Mouse (Mus musculus) layer of hippocampus, adult 9-10 months (tissue): ENCODE measurements around the gene Cubn.

Experiments
- DNase-seq: peaks from one replicate; pipeline ENCODE4 v3.0.0; 2022; ENCODE audit warnings: low spot score

The Cubn gene

GRCm38 (mm10) chr2:13408333-13408732 lies 83.3 kb downstream of the Cubn start:
- no peak for DNase-seq

GRCm38 (mm10) chr2:13407698-13408097 lies 83.9 kb downstream of the Cubn start:
- no peak for DNase-seq

GRCm38 (mm10) chr2:13407272-13407671 lies 84.3 kb downstream of the Cubn start:
- no peak for DNase-seq

- no peak for DNase-seq
Observed at GRCm38 (mm10) chr2:13404986-13405678, 86.5 kb downstream of the Cubn start.

- no peak for DNase-seq
Observed at GRCm38 (mm10) chr2:13400831-13401230, 90.8 kb downstream of the Cubn start.

- DNase-seq = no peak
Observed at GRCm38 (mm10) chr2:13399480-13400072, 92.0 kb downstream of the Cubn start.

- no peak for DNase-seq
Observed at GRCm38 (mm10) chr2:13398955-13399354, 92.7 kb downstream of the Cubn start.

- no peak for DNase-seq
Observed at GRCm38 (mm10) chr2:13398551-13398950, 93.1 kb downstream of the Cubn start.

GRCm38 (mm10) chr2:13396124-13396540 lies 95.5 kb downstream of the Cubn start:
- DNase-seq = no peak

- no peak for DNase-seq
Observed at GRCm38 (mm10) chr2:13391018-13391417, 100.6 kb downstream of the Cubn start.

- DNase-seq = no peak
Observed at GRCm38 (mm10) chr2:13386631-13387030, 105.0 kb downstream of the Cubn start.

GRCm38 (mm10) chr2:13385542-13386345 lies 105.9 kb downstream of the Cubn start:
- DNase-seq = no peak

- DNase-seq = no peak
Observed at GRCm38 (mm10) chr2:13384775-13385541, 106.7 kb downstream of the Cubn start.

GRCm38 (mm10) chr2:13376166-13376565 lies 115.4 kb downstream of the Cubn start:
- DNase-seq = no peak

GRCm38 (mm10) chr2:13373291-13373690 lies 118.3 kb downstream of the Cubn start:
- DNase-seq = no peak

GRCm38 (mm10) chr2:13372825-13373224 lies 118.8 kb downstream of the Cubn start:
- DNase-seq = no peak

- DNase-seq = no peak
Observed at GRCm38 (mm10) chr2:13372256-13372824, 119.3 kb downstream of the Cubn start.

- DNase-seq = no peak
Observed at GRCm38 (mm10) chr2:13371797-13372170, 119.8 kb downstream of the Cubn start.

GRCm38 (mm10) chr2:13371072-13371796 lies 120.4 kb downstream of the Cubn start:
- DNase-seq = no peak

- DNase-seq = no peak
Observed at GRCm38 (mm10) chr2:13370556-13370955, 121.1 kb downstream of the Cubn start.

GRCm38 (mm10) chr2:13368517-13368916 lies 123.1 kb downstream of the Cubn start:
- no peak for DNase-seq
